ENCODE assay signal across 26 mouse cellular contexts in the genomic region with DNA sequence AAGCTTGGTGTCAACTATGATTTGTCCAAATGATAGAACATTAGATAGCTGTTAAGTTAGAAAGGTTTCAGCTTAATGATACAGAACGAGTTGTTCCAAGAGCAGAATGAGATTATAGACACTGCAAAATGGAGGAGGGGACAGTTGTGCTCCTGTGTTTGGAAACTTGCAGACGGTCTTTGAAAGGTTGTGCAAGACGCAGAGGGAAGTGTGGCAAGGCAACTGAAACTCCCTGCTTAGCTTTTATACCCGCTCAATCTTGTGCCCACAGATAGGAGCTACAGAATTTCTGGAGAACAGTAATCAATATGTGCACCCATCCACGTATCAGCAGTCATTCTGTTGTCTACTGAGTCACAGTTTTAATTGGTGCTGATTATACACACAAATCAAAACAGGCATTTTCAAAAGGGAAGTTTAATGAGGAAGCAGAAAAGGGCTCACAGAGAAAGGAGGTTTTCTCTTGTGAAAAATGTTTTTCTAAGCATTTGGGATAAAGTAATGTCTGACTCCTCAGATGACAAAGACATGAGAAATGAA. TPM values are rescaled to one million over a fixed set of nuclear protein-coding genes. Genes with fewer than 3 reads are reported as not detected.
DNase-seq lines count a peak whose midpoint lies in the region; ATAC-seq lines count a peak whose summit lies in the region.
"Had no signal": no experiment of that assay in that cellular context is flagged by ENCODE, and none has a peak within 500 bp of the region (broad histone marks: within the 10 kb centered on the region; RNA-seq: fewer than 3 reads in every experiment).

No protein-coding gene starts in this region.

- DNase-seq in liver: no peak
- peak; percentile 63 for DNase-seq in adipocyte (ENCODE audit: low spot score)
- DNase-seq in limb, embryonic 10.5 days (ENCODE audit: low spot score): no peak
- DNase-seq in adrenal gland, postnatal 10 days: no peak
- no peak for DNase-seq in cerebellum, postnatal 10 days
- DNase-seq: cerebellum, adult 11-12 months; cerebellum, postnatal 36 days; gastrocnemius, postnatal 36 days; kidney, adult 8-10 months; kidney, postnatal 36 days; layer of hippocampus, postnatal 36 days; lung, embryonic 14.5 days; retina, postnatal 1 day; right cerebral cortex, postnatal 4 days; thymus, adult 2 months had no signal

- H3K4me3 ChIP-seq in liver, embryonic 12.5 days: no peak overlapping the region
- H3K4me3 ChIP-seq in limb, embryonic 10.5 days: no peak overlapping the region
- H3K4me3 ChIP-seq: erythroblast, embryonic 14.5 days; forebrain, embryonic 15.5 days; heart, embryonic 12.5 days; neural tube, embryonic 13.5 days had no signal

- H3K9ac ChIP-seq in liver, embryonic 12.5 days: no peak overlapping the region
- H3K9ac ChIP-seq: forebrain, embryonic 15.5 days; heart, embryonic 12.5 days; lung, embryonic 14.5 days; neural tube, embryonic 13.5 days had no signal

- H3K4me1 ChIP-seq in liver, embryonic 12.5 days: peaks cover 11% of the 10 kb centered on the region
- no peaks in the 10 kb centered on the region for H3K4me1 ChIP-seq in limb, embryonic 10.5 days
- H3K4me1 ChIP-seq: forebrain, embryonic 15.5 days; neural tube, embryonic 13.5 days had no signal

- H3K27me3 ChIP-seq in liver, embryonic 12.5 days (replicated peaks): no peaks in the 10 kb centered on the region
- H3K27me3 ChIP-seq in limb, embryonic 10.5 days (ENCODE audit: low read depth, poor library complexity, severe bottlenecking): no peaks in the 10 kb centered on the region
- H3K27me3 ChIP-seq: forebrain, embryonic 15.5 days; heart, embryonic 12.5 days; neural tube, embryonic 13.5 days; Patski had no signal

- no peak for ATAC-seq in liver, embryonic 12.5 days
- peak; percentile 95 for ATAC-seq in granulocyte monocyte progenitor cell, adult 5-6 weeks (replicated peaks; ENCODE audit: poor library complexity, severe bottlenecking)
- peak; percentile 93 for ATAC-seq in megakaryocyte, adult 5-6 weeks (ENCODE audit: poor library complexity, severe bottlenecking)
- ATAC-seq: activated CD4-positive, CD25-positive, alpha-beta regulatory T cell, adult 4 months; forebrain, embryonic 15.5 days; hindbrain, embryonic 16.5 days; Patski had no signal

- 25% methylated on average over 5 of the region's 5 CpGs for WGBS in liver, embryonic 12.5 days (ENCODE audit: insufficient replicate concordance)
- 75% methylated on average over 5 of the region's 5 CpGs for WGBS in limb, embryonic 10.5 days

- no peaks in the 10 kb centered on the region for H3K9me3 ChIP-seq in liver, embryonic 12.5 days (replicated peaks)
- H3K9me3 ChIP-seq in limb, embryonic 10.5 days (replicated peaks): no peaks in the 10 kb centered on the region
- H3K9me3 ChIP-seq: forebrain, embryonic 15.5 days; heart, embryonic 12.5 days; neural tube, embryonic 13.5 days had no signal

- H3K36me3 ChIP-seq in liver, embryonic 12.5 days: no peaks in the 10 kb centered on the region
- H3K36me3 ChIP-seq in limb, embryonic 10.5 days: no peaks in the 10 kb centered on the region
- H3K36me3 ChIP-seq: forebrain, embryonic 15.5 days; heart, embryonic 12.5 days; neural tube, embryonic 13.5 days had no signal

- H3K4me2 ChIP-seq in liver, embryonic 12.5 days: no peak overlapping the region
- H3K4me2 ChIP-seq: forebrain, embryonic 15.5 days; heart, embryonic 12.5 days; lung, embryonic 14.5 days; midbrain, embryonic 11.5 days; neural tube, embryonic 13.5 days had no signal

- 0 out of 2 replicates have a peak overlapping the region, but pooled peaks have one; percentile 5 for H3K27ac ChIP-seq in liver, embryonic 12.5 days
- no peak overlapping the region for H3K27ac ChIP-seq in limb, embryonic 10.5 days
- H3K27ac ChIP-seq: forebrain, embryonic 15.5 days; neural tube, embryonic 13.5 days had no signal

RNA-seq across cellular contexts. Expression of a gene that starts 23.1 kb away (rescaled TPM):
- 10.1 and 11.1 TPM in 2 replicates for polyA plus RNA-seq in liver, embryonic 12.5 days (2016; fragmentation: Nextera tagmentation; extraction: Ambion mirVana)
- total RNA-seq in granulocyte monocyte progenitor cell, adult 5-6 weeks (2014; fragmentation: Nextera tagmentation): 38.6 and 70.1 TPM in 2 replicates
- total RNA-seq in granulocyte monocyte progenitor cell, adult 5-6 weeks (2017): 62.0 and 76.5 TPM in 2 replicates
- total RNA-seq in megakaryocyte, adult 5-6 weeks (2015): 56.7 and 64.1 TPM in 2 replicates
- total RNA-seq in megakaryocyte, adult 5-6 weeks (2017): 70.2 and 71.2 TPM in 2 replicates
- polyA plus RNA-seq in limb, embryonic 10.5 days (2016; fragmentation: Nextera tagmentation; extraction: Ambion mirVana): 27.5 and 35.9 TPM in 2 replicates
- total RNA-seq in adrenal gland, postnatal 10 days (2021): 100 to 1,000 TPM in 1 of 2 experiments, 10 to 100 TPM in 1; 55.7 to 119 TPM
